Mouse (Mus musculus): ENCODE results near the gene Tceanc.

Gene Tceanc

DNA sequence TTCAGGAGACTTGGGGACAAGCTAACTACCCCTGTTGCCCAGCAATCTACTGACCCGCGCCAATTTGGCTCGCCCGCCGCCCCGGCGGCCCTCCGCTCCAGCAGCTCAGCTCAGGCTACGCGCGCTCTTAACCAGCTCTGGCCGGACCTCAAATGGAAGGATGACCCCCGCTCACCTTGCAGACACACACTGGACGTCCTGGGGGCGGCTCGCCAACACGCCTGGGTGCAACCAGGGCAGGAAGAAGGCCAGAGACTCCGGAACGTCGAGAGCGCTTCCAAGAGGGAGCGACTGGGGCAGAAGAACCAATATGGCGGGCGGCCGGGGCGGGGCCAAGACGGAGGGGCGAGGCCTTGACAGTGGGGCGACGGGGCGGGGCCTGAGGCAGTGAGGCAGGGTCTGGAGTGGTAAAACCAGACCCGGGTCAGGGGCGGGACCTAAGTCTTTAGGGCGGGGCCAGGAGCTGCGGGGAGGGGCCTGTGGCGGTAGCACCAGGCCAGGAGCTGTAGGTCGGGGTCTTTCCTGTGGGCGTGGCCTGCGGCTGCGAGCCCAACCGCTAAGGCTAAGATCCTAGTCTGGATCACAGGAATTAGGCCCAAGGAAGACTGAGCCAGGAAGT, 38.9 kb downstream of the Tceanc start, which contains the start of gene Rab9:
TSS of gene Rab9 (minus strand) at position 503 of the 619 bp plus-strand sequence.
- DNase-seq (ENCODE audit: low spot score) = peak; percentile 96

DNA sequence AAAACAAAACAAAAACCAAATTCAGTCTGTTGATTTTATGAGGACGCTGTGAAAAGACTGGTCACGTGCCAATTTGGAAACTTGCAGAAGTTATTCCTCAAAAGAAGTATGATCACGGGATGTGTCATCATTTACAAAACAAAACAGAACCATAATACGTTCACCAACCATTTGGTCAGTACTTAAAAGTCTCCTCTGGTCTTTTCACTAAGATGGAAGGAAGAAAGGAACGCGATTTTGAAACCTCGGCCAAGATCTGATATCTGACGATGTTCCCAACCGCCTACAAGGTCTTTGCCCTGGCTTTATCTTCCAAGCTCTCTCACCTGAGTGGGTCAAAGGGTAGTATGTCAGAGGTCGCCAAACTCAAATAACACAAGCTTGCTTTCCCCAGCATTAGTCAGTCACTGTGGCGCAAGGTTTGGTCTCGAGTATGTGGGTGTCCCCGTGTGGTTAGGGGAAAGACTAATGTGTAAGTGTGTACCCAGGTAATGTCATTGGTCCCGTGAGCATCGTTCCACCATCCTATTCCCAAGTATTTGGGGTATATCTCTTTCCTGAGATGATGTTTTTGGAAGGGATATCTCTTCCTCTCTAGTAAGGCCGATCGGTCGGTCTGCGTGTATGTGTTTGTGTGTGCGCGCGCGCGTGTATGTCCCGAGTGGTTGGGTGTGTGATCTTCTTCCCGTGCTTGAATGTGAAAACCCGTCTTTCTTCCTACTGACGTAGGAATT, 39.6 kb downstream of the Tceanc start:
- DNase-seq (ENCODE audit: low spot score) = peak; percentile 8

DNA sequence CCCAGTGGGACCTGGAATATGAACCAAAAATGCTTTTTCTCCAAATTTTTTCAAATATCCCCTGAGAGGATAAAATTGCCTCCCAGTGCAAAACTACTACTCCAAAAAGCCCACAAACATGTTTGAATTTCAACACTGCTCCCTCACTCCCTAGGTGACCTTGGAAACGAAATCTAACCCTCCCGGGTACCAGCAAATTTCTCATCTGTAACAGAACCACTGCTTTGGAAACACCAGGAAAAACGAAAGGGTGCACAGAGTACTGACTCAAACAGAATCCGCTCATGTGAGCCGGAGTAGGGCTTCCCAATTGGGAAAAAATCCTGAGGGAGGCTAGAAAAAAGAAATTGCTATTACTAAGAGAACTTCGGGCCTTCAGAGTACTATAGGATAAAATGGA, 41.0 kb downstream of the Tceanc start:
- no peak for DNase-seq (ENCODE audit: low spot score)

DNA sequence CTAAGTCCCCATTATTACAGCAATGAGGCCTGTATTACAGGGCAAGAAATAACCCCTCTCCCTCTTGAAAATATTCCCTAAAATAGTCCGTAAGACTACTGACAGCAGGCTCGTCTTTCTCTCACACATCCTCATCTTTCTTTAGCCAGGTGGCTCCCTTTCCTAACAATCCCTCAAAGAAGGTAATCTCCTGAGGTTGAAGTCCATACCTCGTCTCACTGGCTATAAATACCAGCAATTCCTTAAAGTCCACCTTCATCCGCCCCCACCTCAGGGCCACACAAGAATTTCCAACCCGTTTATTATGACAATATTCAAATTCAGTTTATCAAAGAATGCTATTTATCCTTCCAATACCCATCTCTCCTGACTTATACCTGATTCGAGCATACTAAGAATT, 45.8 kb downstream of the Tceanc start:
- DNase-seq (ENCODE audit: low spot score) = no peak

DNA sequence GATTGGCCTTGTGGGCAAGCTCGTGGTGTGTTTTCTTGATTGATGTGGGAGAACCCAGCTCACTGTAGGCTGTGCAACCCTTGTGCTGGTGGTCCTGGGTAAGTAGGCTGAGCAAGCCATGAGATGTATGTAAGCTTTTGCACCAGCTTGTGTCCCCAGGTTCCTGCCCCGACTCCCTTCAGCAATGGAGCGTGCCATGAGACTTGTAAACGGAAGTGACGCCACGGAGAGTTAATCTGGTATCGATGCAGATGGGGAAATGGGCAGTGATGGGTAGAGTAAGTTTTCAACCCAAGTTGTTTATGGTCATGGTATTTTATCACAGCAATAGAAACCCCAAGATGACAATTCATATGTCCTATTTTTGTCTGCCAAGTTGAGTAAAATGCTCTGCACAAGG, 50.0 kb downstream of the Tceanc start:
- DNase-seq (ENCODE audit: low spot score) = no peak

DNA sequence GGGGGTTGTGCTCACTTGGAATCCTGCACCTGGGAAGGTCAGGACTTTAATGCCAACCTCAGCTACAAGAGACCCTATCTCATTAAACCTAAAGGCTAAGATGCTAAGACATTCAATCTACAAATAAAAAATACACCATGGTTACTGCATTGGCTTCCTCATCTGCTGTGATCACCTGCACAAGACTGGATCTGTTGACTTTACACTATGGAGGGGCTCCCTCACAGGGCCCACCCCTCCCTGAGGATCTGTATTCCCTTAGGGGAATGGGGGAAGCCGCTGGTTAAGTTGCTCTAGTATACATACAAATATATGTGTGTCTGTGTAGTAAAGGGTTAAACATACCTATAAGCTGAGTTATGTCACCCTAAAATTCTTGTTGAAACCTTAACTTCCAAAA, 62.8 kb downstream of the Tceanc start:
- no peak for DNase-seq (ENCODE audit: low spot score)

DNA sequence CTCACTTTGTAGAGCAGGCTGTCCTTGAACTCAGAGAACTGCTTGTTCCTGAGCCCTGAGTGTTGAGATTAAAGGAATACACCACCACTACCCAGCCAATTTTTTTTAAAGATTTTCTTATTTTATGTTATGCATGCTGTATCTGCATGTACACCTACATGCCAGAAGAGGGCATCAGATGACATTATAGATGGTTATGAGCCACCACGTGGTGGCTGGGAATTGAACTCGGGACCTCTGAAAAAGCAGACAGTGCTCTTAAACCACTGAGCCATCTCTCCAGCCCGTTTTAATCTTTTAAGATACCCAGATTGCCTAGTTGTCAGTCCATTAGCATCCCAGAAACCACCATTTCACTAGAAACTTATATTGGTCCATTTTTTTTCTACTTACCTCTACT, 64.0 kb downstream of the Tceanc start:
- no peak for DNase-seq (ENCODE audit: low spot score)

DNA sequence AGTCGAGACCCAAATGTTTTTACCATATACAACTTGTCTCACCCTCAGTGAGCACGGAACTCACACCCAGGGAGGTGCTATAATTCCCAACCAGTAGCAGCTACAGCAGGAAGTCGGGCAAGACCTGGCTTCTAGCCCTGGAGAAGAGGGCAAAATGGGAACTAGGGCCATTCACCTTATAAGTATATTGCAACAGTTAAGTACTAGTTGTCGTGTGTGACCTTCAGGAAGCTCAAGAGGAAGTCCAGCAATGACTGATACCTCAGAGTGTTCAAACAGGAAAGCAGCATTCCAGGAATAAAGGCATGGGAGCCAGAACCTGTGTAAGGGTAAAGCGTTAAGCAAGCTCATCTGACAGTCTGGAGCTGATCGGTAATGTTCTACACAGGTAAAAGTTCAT, 64.8 kb downstream of the Tceanc start:
- no peak for DNase-seq (ENCODE audit: low spot score)

All from testis, postnatal 14 days (tissue).